Mouse (Mus musculus) midbrain, embryonic 15.5 days (tissue): ENCODE results near the gene Nxph4. TPM values are rescaled to one million over a fixed set of nuclear protein-coding genes. Genes with fewer than 3 reads are reported as not detected.

Experiments
- ATAC-seq: fragments of 200-750 bp; cut with Nextera tagmentation; replicated peaks from 2 replicates; pipeline ENCODE4 v1.8.0; 2017; ENCODE audit warnings: moderate TSS enrichment
- H3K27ac ChIP-seq: fragments of 300-500 bp; sonication (generic); 2 replicates; pipeline ENCODE4 v1.5.1; 2015; ENCODE audit warnings: mild to moderate bottlenecking, inconsistent platforms
- H3K27me3 ChIP-seq: fragments of 300-500 bp; sonication (generic); replicated peaks from 2 replicates; pipeline ENCODE4 v1.6.1; 2015; ENCODE audit warnings: inconsistent platforms
- H3K36me3 ChIP-seq: fragments of 300-500 bp; sonication (generic); replicated peaks from 2 replicates; pipeline ENCODE4 v1.6.1; 2015; ENCODE audit warnings: inconsistent platforms
- H3K4me1 ChIP-seq: fragments of 300-500 bp; sonication (generic); 2 replicates; pipeline ENCODE4 v1.6.1; 2015; ENCODE audit warnings: inconsistent platforms
- H3K4me2 ChIP-seq: fragments of 300-500 bp; sonication (generic); 2 replicates; pipeline ENCODE4 v1.6.1; 2015; ENCODE audit warnings: inconsistent platforms, mild to moderate bottlenecking, moderate library complexity
- H3K4me3 ChIP-seq: fragments of 300-500 bp; sonication (generic); 2 replicates; pipeline ENCODE4 v1.5.1; 2015; ENCODE audit warnings: mild to moderate bottlenecking, inconsistent platforms
- H3K9ac ChIP-seq: fragments of 300-500 bp; sonication (generic); 2 replicates; pipeline ENCODE4 v1.6.1; 2015; ENCODE audit warnings: mild to moderate bottlenecking, inconsistent platforms
- H3K9me3 ChIP-seq: fragments of 300-500 bp; sonication (generic); 2 replicates; pipeline ENCODE4 v1.6.1; 2016; ENCODE audit warnings: inconsistent platforms
- WGBS: fragments of 180-500 bp; shearing (Covaris S2); methylation state at CpG from one replicate; pipeline ENCODE4 v1.1.7; 2015; ENCODE audit warnings: mixed read lengths; 5-methylcytosine and 5-hydroxymethylcytosine counted together
- polyA plus RNA-seq: library from polyadenylated mRNA; unstranded; fragments of >200 nt; fragmentation: Nextera tagmentation; extraction: Ambion mirVana; gene quantifications from 2 replicates; pipeline ENCODE4 v1.2.1, GENCODE M21; 2015

The Nxph4 gene
- polyA plus RNA-seq, 1 experiment from 2014 or later, result 93.7 TPM

DNA sequence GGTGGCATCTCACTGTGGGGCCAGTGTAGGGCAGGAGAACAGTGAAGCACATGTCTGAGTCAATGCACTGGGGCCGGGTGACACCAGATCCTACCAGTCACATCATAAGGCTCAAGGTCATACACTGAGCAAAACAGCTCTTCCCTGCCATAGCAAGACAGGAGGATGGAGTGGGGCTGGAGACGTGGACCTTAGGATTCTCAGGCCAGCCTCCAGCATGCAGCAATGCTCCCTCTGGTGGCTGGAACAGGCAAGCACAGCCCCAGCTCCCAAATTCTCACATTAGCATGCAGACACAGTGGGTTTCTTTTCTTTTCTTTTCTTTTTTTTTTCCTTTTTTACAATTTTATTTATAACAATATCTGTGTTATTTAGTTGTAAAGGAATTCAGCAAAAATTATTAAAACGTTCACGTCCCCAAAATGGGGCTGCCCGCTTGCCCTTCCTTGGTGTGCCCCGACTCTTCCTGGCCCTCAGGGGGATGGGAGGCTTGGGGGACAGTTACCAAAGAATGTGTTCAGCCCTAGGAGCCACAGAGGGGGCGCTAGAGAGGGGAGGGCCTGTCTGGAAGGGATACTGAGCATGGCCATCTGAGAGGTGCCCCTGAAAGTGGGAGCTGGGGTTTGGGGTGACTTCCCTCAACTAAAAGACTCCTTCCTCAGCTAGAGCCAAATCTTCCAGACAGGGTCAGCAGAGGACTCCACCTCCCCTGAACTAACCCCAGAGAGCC lies 3.7 kb upstream of the Nxph4 start:
- Histone ChIP-seq H3K27me3 (peaks cover 14% of the 10 kb centered on the region; the same call in 1 of the 2 replicates), H3K27ac (peak overlapping the region; percentile 45), H3K9me3 (no peaks in the 10 kb centered on the region), H3K36me3 (peaks cover 24% of the 10 kb centered on the region), H3K4me2 (no peak overlapping the region), H3K4me3 (no peak overlapping the region), H3K4me1 (peaks cover 53% of the 10 kb centered on the region), H3K9ac (no peak overlapping the region)
- peak; percentile 28 for ATAC-seq
- 28% methylated on average over 7 of the region's 7 CpGs for WGBS

DNA sequence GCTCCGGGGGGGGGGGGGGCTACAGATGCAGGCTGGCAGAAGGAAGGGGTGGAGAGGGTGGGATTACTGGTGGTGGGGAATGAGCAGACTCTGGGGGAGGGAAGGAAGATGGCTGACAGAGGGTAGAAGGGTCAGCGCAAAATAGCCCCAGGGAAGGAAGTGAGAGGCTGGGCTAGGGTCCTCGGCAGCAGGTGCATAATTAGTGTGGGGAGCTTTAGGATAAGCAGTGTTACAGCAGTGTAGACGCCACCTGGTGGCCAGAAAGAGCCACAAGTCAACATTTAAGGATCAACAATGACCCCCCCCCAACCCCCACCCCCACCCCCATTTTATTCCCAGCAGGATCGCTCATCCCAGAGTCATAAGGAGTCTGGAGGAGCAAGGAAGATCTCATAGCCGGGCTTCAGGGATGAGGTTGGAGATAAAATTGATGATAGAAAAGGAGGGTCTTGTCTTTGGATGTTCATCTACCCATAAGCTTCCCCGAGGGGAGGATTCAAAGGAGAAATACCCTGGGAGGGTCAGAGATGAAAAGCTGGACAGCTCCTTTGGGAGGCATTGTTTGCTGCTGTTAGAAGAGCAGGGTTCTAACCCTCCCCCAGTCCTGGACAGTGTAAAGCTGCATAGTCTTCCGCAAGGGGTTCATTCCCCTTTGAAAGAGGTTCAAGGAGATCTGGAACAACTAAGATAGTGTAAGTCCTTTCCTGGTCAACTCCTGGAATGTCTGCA lies 2.4 kb upstream of the Nxph4 start:
- Histone ChIP-seq H3K27ac (peak overlapping the region; percentile 62), H3K36me3 (peaks cover 19% of the 10 kb centered on the region), H3K9me3 (no peaks in the 10 kb centered on the region), H3K9ac (no peak overlapping the region), H3K4me3 (no peak overlapping the region), H3K4me1 (peaks cover 58% of the 10 kb centered on the region), H3K4me2 (peak overlapping the region; percentile 11; the same call in 1 of the 2 replicates), H3K27me3 (peaks cover 23% of the 10 kb centered on the region)
- WGBS, result 11% methylated on average over 8 of the region's 8 CpGs
- ATAC-seq, result peak; percentile 38; the same call in 1 of the 2 replicates

DNA sequence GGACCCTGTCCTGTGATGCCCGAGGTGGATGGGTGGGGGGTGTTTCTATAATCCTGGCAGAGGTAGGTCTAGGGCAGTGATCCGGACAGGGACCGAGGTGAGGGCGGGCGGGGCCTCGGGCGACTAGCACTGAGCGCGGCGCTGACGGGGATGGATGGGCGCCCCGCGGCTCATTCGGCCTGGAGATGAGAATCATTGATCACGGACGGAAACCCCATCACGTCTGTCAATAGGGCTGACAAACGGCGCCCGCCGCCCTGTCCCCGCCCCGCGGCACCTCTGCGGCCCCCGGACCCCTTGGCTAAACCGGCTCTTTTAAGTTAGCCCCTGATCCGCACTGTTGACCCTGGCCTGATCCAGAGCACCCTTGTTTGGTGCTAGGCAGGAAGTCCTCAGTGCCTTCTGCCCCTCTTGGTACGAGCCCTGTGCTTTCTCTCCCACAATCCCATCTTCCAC lies 598 bp upstream of the Nxph4 start:
- H3K9me3 ChIP-seq, result no peaks in the 10 kb centered on the region
- H3K27me3 ChIP-seq, result peaks cover 26% of the 10 kb centered on the region
- H3K4me1 ChIP-seq, result peaks cover 75% of the 10 kb centered on the region
- peak overlapping the region; percentile 45 for H3K9ac ChIP-seq
- H3K4me2 ChIP-seq, result peak overlapping the region; percentile 84
- peaks cover 12% of the 10 kb centered on the region; the same call in 1 of the 2 replicates for H3K36me3 ChIP-seq
- peak overlapping the region; percentile 28 for H3K27ac ChIP-seq
- peak overlapping the region; percentile 51 for H3K4me3 ChIP-seq
- WGBS, result 2% methylated on average over 30 of the region's 30 CpGs
- peak; percentile 19 for ATAC-seq

DNA sequence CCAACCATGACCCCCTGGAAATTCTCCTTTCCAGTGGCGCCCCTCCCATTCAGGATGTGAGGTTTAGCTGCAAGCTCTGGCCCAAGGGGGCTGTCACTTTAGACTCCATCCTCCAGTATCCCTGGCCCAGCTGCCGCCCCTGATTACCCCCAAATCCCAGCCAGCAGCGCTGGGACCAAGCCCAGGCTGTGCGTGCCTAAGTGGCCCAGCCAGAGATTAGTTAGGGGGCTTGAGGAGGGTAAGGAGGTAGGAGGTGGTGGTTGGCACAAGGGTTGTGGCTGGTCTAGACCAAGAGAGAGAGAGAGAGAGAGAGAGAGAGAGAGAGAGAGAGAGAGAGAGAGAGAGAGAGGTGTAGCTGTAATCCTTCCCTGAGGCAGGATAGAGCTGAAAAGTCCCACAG lies 2.8 kb downstream of the Nxph4 start:
- H3K9me3 ChIP-seq, result no peaks in the 10 kb centered on the region
- H3K4me1 ChIP-seq, result peaks cover 95% of the 10 kb centered on the region
- H3K4me3 ChIP-seq, result peak overlapping the region; percentile 51
- peak overlapping the region; percentile 84 for H3K4me2 ChIP-seq
- 4% methylated on average over 4 of the region's 4 CpGs for WGBS
- H3K27me3 ChIP-seq, result peaks cover 52% of the 10 kb centered on the region
- H3K27ac ChIP-seq, result peak overlapping the region; percentile 75
- no peaks in the 10 kb centered on the region for H3K36me3 ChIP-seq
- 0 out of 2 replicates have a peak, but pooled peaks have one; percentile 6 for ATAC-seq
- H3K9ac ChIP-seq, result peak overlapping the region; percentile 33; the same call in 1 of the 2 replicates

DNA sequence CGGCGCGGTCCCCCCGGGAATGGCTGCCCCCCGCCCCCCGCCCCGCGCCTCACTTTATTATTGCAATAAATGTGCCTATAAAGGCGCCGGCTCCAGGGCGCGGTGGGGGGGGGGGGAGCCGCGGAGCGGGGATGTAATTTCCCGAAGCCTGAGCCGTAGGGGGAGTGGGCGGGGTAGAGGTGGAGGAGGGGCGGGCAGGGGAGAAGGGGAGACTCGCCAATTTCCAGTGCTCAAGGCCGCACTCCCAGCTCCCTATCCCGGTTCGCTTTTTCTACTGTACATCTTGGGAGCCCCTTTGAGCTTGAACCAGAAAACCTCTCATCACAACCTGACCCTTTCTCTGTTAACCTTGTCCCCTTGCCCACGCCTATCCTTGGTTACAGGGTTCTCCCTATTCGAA lies 3.4 kb downstream of the Nxph4 start:
- no peak for ATAC-seq
- no peaks in the 10 kb centered on the region for H3K36me3 ChIP-seq
- H3K27ac ChIP-seq, result peak overlapping the region; percentile 75
- H3K4me2 ChIP-seq, result peak overlapping the region; percentile 84
- 4% methylated on average over 20 of the region's 25 CpGs for WGBS
- H3K4me1 ChIP-seq, result peaks cover 94% of the 10 kb centered on the region
- peak overlapping the region; percentile 33; the same call in 1 of the 2 replicates for H3K9ac ChIP-seq
- no peaks in the 10 kb centered on the region for H3K9me3 ChIP-seq
- H3K4me3 ChIP-seq, result peak overlapping the region; percentile 31
- peaks cover 52% of the 10 kb centered on the region for H3K27me3 ChIP-seq

DNA sequence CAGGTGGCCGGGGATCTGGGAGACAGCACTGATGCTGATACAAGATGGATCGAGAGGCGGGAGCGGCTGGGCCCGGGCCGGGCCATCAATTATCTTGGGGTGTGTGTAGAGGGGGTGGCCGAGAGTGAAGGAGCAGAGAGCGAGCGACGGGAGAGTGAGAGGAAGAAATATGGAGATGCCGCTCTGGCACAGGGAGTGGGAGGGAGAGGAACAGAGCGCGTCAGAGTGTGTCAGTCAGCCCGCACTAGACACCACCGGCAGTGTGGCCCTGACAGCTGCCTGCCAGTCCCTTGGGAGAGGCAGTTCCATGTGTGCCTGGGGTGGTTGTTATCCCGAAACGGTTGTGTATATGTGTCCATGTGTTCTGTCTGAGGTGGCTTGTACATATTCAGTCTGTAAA lies 6.9 kb downstream of the Nxph4 start:
- Histone ChIP-seq H3K4me2 (peak overlapping the region; percentile 84), H3K4me1 (peaks cover 77% of the 10 kb centered on the region), H3K9me3 (no peaks in the 10 kb centered on the region), H3K27me3 (peaks cover 32% of the 10 kb centered on the region), H3K4me3 (peak overlapping the region; percentile 19), H3K9ac (peak overlapping the region; percentile 14; the same call in 1 of the 2 replicates), H3K27ac (peak overlapping the region; percentile 75), H3K36me3 (no peaks in the 10 kb centered on the region)
- ATAC-seq, result peak; percentile 12; the same call in 1 of the 2 replicates
- WGBS, result 4% methylated on average over 17 of the region's 17 CpGs

DNA sequence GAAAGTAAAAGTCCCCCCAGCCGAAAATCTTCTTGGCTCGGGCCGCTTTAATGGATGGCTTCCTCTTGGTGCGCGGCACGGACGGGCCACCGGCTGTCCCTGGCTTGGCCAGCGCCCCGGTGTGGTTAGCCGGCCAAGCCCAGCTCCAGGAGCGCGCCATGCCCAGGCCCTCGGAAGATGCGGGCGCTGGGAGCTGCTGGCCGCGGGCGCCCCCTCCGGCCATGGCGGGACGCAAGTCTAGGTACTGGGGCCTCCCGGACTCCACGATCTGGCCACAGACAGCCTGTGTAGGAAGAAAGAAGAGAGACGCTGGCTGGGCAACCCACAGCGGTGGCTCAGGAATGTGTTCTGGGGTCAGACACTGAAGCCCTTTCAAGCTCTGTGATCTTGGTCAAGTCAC lies 7.7 kb downstream of the Nxph4 start:
- ATAC-seq, result no peak
- H3K27me3 ChIP-seq, result peaks cover 29% of the 10 kb centered on the region
- no peaks in the 10 kb centered on the region for H3K9me3 ChIP-seq
- peaks cover 74% of the 10 kb centered on the region for H3K4me1 ChIP-seq
- H3K4me3 ChIP-seq, result peak overlapping the region; percentile 16
- H3K9ac ChIP-seq, result no peak overlapping the region
- WGBS, result under 1% methylated on average over 26 of the region's 26 CpGs
- peak overlapping the region; percentile 84 for H3K4me2 ChIP-seq
- H3K27ac ChIP-seq, result peak overlapping the region; percentile 75
- no peaks in the 10 kb centered on the region for H3K36me3 ChIP-seq

DNA sequence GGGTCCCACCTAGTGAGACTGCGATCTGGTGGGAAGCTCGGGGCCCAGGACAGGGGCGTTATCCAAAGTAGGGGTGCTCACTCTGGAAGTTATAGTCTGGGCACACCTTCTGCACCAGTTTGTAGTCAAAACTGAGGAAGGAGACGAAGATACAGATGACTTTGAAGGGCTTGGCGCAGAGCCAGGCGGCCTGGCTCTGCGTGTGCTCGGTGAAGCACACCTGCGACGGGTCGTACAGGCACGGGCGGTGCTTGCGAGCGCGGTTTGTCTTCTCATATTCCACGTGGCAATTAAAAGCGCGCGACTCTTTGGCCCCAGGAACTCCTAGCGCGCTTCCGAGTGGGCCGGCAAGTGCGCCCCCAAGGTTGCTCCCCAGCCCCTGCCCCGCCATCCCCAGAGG lies 8.3 kb downstream of the Nxph4 start:
- H3K27ac ChIP-seq, result peak overlapping the region; percentile 75; the same call in 1 of the 2 replicates
- peak overlapping the region; percentile 16; the same call in 1 of the 2 replicates for H3K4me3 ChIP-seq
- no peaks in the 10 kb centered on the region for H3K9me3 ChIP-seq
- no peaks in the 10 kb centered on the region for H3K36me3 ChIP-seq
- peaks cover 75% of the 10 kb centered on the region for H3K4me1 ChIP-seq
- 6% methylated on average over 26 of the region's 26 CpGs for WGBS
- no peak for ATAC-seq
- H3K9ac ChIP-seq, result no peak overlapping the region
- H3K4me2 ChIP-seq, result peak overlapping the region; percentile 84
- H3K27me3 ChIP-seq, result peaks cover 29% of the 10 kb centered on the region

DNA sequence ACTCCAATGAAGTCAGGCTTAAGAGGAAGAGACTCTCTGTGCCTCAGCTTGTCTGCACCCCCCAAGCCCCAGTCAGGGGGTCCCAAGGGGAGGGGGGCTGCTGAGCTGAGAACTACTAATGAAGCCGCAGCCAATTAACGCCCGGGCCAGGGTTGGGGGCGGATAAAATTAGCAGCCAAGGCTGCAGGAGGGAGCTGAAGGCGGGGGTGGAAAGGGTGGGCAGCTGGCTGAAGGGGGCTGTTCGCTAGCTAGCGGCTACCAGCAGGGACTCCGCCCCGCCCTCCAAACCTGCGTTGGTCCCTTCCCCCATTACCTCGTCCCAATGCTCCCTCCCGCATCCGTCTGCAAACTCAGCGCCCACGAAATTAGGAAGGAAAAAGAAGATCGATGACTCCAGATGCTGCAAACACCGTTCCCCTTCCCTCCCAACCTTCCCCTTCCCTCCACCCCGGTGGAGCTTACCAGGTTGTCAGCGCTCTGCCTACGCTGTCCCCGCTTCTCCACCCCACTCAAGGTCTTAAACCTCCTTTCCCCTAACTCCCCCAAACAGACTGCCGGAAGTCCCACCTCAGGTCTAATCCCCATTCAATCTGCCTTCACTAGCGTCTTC lies 9.6 kb downstream of the Nxph4 start:
- peaks cover 71% of the 10 kb centered on the region for H3K4me1 ChIP-seq
- no peaks in the 10 kb centered on the region for H3K36me3 ChIP-seq
- peaks cover 24% of the 10 kb centered on the region for H3K27me3 ChIP-seq
- no peaks in the 10 kb centered on the region for H3K9me3 ChIP-seq
- 3% methylated on average over 23 of the region's 23 CpGs for WGBS
- no peak overlapping the region for H3K4me3 ChIP-seq
- peak overlapping the region; percentile 1 for H3K27ac ChIP-seq
- H3K4me2 ChIP-seq, result peak overlapping the region; percentile 16; the same call in 1 of the 2 replicates
- no peak for ATAC-seq
- no peak overlapping the region; the same call in 1 of the 2 replicates for H3K9ac ChIP-seq

DNA sequence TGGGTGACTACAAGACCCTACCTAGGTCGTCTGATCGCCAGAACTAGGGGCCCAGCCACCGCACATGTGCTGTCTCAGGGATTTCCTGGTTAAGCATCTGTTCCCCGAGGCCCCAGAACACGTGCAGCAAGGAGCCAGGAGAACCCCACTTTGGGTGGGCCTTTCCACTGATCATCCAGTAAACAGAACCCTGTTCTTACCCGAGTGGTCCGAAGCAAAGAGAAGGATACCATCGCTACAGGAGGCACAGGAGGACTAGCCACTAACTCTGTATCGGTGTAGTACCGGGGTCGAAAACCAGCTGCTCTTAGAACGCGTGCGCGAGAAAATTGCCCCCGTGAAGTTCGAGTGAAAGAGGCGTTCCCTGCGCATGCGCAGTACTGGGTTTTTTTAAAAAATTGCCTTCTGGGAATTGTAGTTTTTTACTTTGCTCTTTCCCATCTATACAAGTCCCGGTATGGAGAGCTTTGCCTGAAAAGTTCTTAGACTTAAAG lies 12.2 kb downstream of the Nxph4 start, which contains the start of gene Shmt2:
Gene Shmt2, minus strand, starts transcription at position 357 of the 494 bp plus-strand sequence.
- Histone ChIP-seq H3K36me3 (no peaks in the 10 kb centered on the region), H3K4me2 (peak within 1 kb of the TSS; percentile 90), H3K9me3 (no peaks in the 10 kb centered on the region), H3K4me1 (peaks cover 47% of the 10 kb centered on the region), H3K9ac (peak within 1 kb of the TSS; percentile 46), H3K27me3 (peaks cover 5% of the 10 kb centered on the region; the same call in 1 of the 2 replicates), H3K4me3 (peak within 1 kb of the TSS; percentile 56), H3K27ac (no peak within 1 kb of the TSS)
- WGBS, result under 1% methylated on average over 21 of the region's 21 CpGs
- ATAC-seq, result peak; percentile 62

DNA sequence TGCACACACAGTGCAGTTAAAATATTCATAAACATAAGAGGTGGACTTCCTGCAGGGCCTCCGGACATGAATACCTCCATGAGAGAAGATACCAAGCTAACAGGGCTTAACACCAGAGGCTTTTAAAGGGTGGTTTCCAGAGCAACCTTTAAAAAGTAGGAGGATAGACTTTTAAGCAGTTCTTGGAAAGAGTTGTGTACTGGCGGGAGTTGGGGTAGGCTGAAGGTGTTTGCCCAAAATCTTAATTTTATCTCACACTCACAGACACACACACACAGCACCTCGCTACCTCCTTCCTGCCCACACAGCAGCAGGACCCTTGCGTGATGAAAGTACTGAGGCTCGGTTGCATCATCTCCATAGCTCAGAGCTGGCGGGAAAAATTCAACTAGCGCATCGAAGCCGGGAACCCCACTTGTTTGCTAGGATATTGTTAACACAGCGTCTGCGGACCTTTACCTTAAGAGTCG lies 12.7 kb downstream of the Nxph4 start:
- no peak overlapping the region for H3K27ac ChIP-seq

More for the DNA sequence above, 12.7 kb downstream of the Nxph4 start:
- H3K4me1 ChIP-seq, result peaks cover 49% of the 10 kb centered on the region
- peak; percentile 16 for ATAC-seq
- H3K4me2 ChIP-seq, result peak overlapping the region; percentile 90
- H3K27me3 ChIP-seq, result peaks cover 6% of the 10 kb centered on the region; the same call in 1 of the 2 replicates
- H3K36me3 ChIP-seq, result no peaks in the 10 kb centered on the region
- H3K4me3 ChIP-seq, result peak overlapping the region; percentile 56
- WGBS, result 10% methylated on average over 12 of the region's 12 CpGs
- no peaks in the 10 kb centered on the region for H3K9me3 ChIP-seq
- H3K9ac ChIP-seq, result peak overlapping the region; percentile 46
